Mouse (Mus musculus): ENCODE results near the gene Gan. TPM values are rescaled to one million over a fixed set of nuclear protein-coding genes. Genes with fewer than 3 reads are reported as not detected.

Gene Gan
- polyA plus RNA-seq, 1 experiment from 2014 or later = 2.4 TPM

GRCm38 (mm10) chr8:117166515-117166914 is 8.6 kb downstream of the Gan start:
- H3K4me3 ChIP-seq = no peak overlapping the region
- peaks cover 4% of the 10 kb centered on the region; the same call in 1 of the 2 replicates for H3K36me3 ChIP-seq
- no peaks in the 10 kb centered on the region for H3K27me3 ChIP-seq (ENCODE audit: low read depth, poor library complexity, severe bottlenecking)
- H3K9me3 ChIP-seq (replicated peaks) = no peaks in the 10 kb centered on the region
- no peak overlapping the region for H3K27ac ChIP-seq (replicated peaks)
- DNase-seq (ENCODE audit: low spot score) = no peak
- WGBS = 84% methylated on average over 2 of the region's 2 CpGs
- H3K4me1 ChIP-seq = no peaks in the 10 kb centered on the region

- DNase-seq (ENCODE audit: low spot score) = no peak
- H3K4me3 ChIP-seq = no peak overlapping the region
- no peaks in the 10 kb centered on the region for H3K9me3 ChIP-seq (replicated peaks)
- 85% methylated on average over 8 of the region's 8 CpGs for WGBS
- H3K27ac ChIP-seq (replicated peaks) = no peak overlapping the region
- H3K27me3 ChIP-seq (ENCODE audit: low read depth, poor library complexity, severe bottlenecking) = no peaks in the 10 kb centered on the region
- no peaks in the 10 kb centered on the region for H3K4me1 ChIP-seq
- peaks cover 4% of the 10 kb centered on the region; the same call in 1 of the 2 replicates for H3K36me3 ChIP-seq
Observed at GRCm38 (mm10) chr8:117167243-117167883, 9.4 kb downstream of the Gan start.

GRCm38 (mm10) chr8:117168378-117168777 is 10.4 kb downstream of the Gan start:
- WGBS = 88% methylated on average over 9 of the region's 9 CpGs
- H3K27me3 ChIP-seq (ENCODE audit: low read depth, poor library complexity, severe bottlenecking) = no peaks in the 10 kb centered on the region
- no peaks in the 10 kb centered on the region for H3K9me3 ChIP-seq (replicated peaks)

GRCm38 (mm10) chr8:117171826-117172225 is 13.9 kb downstream of the Gan start:
- 89% methylated on average over 3 of the region's 3 CpGs for WGBS
- no peaks in the 10 kb centered on the region for H3K27me3 ChIP-seq (ENCODE audit: low read depth, poor library complexity, severe bottlenecking)
- DNase-seq (ENCODE audit: low spot score) = no peak
- no peak overlapping the region for H3K4me3 ChIP-seq
- peaks cover 14% of the 10 kb centered on the region for H3K36me3 ChIP-seq
- no peaks in the 10 kb centered on the region for H3K4me1 ChIP-seq
- no peaks in the 10 kb centered on the region for H3K9me3 ChIP-seq (replicated peaks)
- H3K27ac ChIP-seq (replicated peaks) = no peak overlapping the region

More at GRCm38 (mm10) chr8:117168378-117168777, 10.4 kb downstream of the Gan start:
- no peaks in the 10 kb centered on the region for H3K4me1 ChIP-seq
- no peak overlapping the region for H3K4me3 ChIP-seq
- H3K27ac ChIP-seq (replicated peaks) = no peak overlapping the region
- H3K36me3 ChIP-seq = peaks cover 4% of the 10 kb centered on the region; the same call in 1 of the 2 replicates
- DNase-seq (ENCODE audit: low spot score) = no peak

GRCm38 (mm10) chr8:117172904-117173303 is 15.0 kb downstream of the Gan start:
- H3K4me3 ChIP-seq = no peak overlapping the region

GRCm38 (mm10) chr8:117173690-117174089 is 15.8 kb downstream of the Gan start:
- Histone ChIP-seq H3K27ac (replicated peaks) (no peak overlapping the region), H3K9me3 (replicated peaks) (no peaks in the 10 kb centered on the region), H3K4me3 (no peak overlapping the region), H3K36me3 (peaks cover 13% of the 10 kb centered on the region), H3K27me3 (ENCODE audit: low read depth, poor library complexity, severe bottlenecking) (no peaks in the 10 kb centered on the region), H3K4me1 (no peaks in the 10 kb centered on the region)
- no peak for DNase-seq (ENCODE audit: low spot score)
- WGBS = 82% methylated on average over 3 of the region's 3 CpGs

More at GRCm38 (mm10) chr8:117172904-117173303, 15.0 kb downstream of the Gan start:
- WGBS = 72% methylated on average over 7 of the region's 7 CpGs
- no peak for DNase-seq (ENCODE audit: low spot score)
- Histone ChIP-seq H3K9me3 (replicated peaks) (no peaks in the 10 kb centered on the region), H3K4me1 (no peaks in the 10 kb centered on the region), H3K36me3 (peaks cover 14% of the 10 kb centered on the region), H3K27me3 (ENCODE audit: low read depth, poor library complexity, severe bottlenecking) (no peaks in the 10 kb centered on the region), H3K27ac (replicated peaks) (no peak overlapping the region)

GRCm38 (mm10) chr8:117174536-117174935 is 16.6 kb downstream of the Gan start:
- no peaks in the 10 kb centered on the region for H3K4me1 ChIP-seq
- H3K4me3 ChIP-seq = no peak overlapping the region
- WGBS = 92% methylated on average over 5 of the region's 5 CpGs
- H3K27ac ChIP-seq (replicated peaks) = no peak overlapping the region
- DNase-seq (ENCODE audit: low spot score) = no peak
- H3K36me3 ChIP-seq = peaks cover 9% of the 10 kb centered on the region
- no peaks in the 10 kb centered on the region for H3K9me3 ChIP-seq (replicated peaks)
- no peaks in the 10 kb centered on the region for H3K27me3 ChIP-seq (ENCODE audit: low read depth, poor library complexity, severe bottlenecking)

- H3K4me1 ChIP-seq = no peaks in the 10 kb centered on the region
- no peaks in the 10 kb centered on the region for H3K9me3 ChIP-seq (replicated peaks)
- no peak for DNase-seq (ENCODE audit: low spot score)
- 94% methylated on average over 5 of the region's 5 CpGs for WGBS
- no peaks in the 10 kb centered on the region for H3K27me3 ChIP-seq (ENCODE audit: low read depth, poor library complexity, severe bottlenecking)
- no peak overlapping the region for H3K27ac ChIP-seq (replicated peaks)
- H3K4me3 ChIP-seq = no peak overlapping the region
- H3K36me3 ChIP-seq = peaks cover 9% of the 10 kb centered on the region
Observed at GRCm38 (mm10) chr8:117176308-117176707, 18.4 kb downstream of the Gan start.

GRCm38 (mm10) chr8:117177236-117177635 is 19.3 kb downstream of the Gan start:
- Histone ChIP-seq H3K27me3 (ENCODE audit: low read depth, poor library complexity, severe bottlenecking) (no peaks in the 10 kb centered on the region), H3K4me3 (no peak overlapping the region), H3K9me3 (replicated peaks) (no peaks in the 10 kb centered on the region), H3K36me3 (peaks cover 9% of the 10 kb centered on the region), H3K4me1 (no peaks in the 10 kb centered on the region), H3K27ac (replicated peaks) (no peak overlapping the region)
- 87% methylated on average over 7 of the region's 7 CpGs for WGBS
- DNase-seq (ENCODE audit: low spot score) = no peak

DNA sequence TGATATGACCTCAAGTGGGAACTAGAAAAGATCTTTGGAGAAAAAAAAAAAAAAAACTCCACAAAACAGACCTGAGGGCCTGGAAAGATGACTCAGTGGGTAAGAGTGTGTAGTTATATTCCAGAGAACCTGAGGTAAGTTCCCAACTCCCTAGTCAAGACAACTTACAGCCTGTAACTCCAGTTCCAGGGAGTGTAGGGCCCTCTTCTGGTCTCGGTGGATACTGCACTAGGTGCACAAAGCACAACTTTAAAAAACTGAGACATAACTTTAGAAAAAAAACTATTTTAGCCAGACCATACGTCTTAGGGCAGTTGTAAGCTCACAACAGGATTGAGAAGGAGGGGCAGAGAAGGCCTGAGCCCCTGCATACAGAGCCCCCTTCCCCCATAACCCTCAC is 20.1 kb downstream of the Gan start:
- no peaks in the 10 kb centered on the region for H3K9me3 ChIP-seq (replicated peaks)
- H3K36me3 ChIP-seq = peaks cover 9% of the 10 kb centered on the region
- no peaks in the 10 kb centered on the region for H3K4me1 ChIP-seq
- no peak for DNase-seq (ENCODE audit: low spot score)
- WGBS = 86% methylated on average over 2 of the region's 2 CpGs
- H3K4me3 ChIP-seq = no peak overlapping the region
- no peak overlapping the region for H3K27ac ChIP-seq (replicated peaks)
- no peaks in the 10 kb centered on the region for H3K27me3 ChIP-seq (ENCODE audit: low read depth, poor library complexity, severe bottlenecking)

DNA sequence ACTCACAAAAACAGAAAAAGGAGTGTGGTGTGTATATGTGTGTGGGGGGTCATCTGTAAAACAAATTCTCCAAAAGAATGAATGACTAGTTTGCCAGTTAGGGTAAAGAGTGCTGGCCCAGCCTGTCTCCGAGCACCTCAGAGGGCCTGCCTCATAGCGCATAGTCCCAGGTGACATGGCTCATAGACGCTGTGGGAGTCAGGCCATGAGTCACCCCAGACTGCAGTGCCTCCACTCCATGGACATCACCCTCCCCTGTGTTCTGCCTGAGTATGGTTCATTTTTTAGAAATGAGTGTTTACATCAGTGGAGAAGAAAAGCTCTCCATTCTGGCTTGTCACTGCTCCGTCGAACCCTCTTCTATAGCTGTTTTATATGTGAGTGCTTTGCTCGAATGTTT is 20.7 kb downstream of the Gan start:
- no peak overlapping the region for H3K27ac ChIP-seq (replicated peaks)
- 92% methylated on average over 6 of the region's 6 CpGs for WGBS

GRCm38 (mm10) chr8:117182746-117183145 is 24.8 kb downstream of the Gan start:
- H3K9me3 ChIP-seq (replicated peaks) = no peaks in the 10 kb centered on the region

More for the DNA sequence above, 20.7 kb downstream of the Gan start:
- H3K9me3 ChIP-seq (replicated peaks) = no peaks in the 10 kb centered on the region
- no peak for DNase-seq (ENCODE audit: low spot score)
- H3K4me1 ChIP-seq = no peaks in the 10 kb centered on the region
- H3K4me3 ChIP-seq = no peak overlapping the region
- peaks cover 13% of the 10 kb centered on the region for H3K36me3 ChIP-seq
- H3K27me3 ChIP-seq (ENCODE audit: low read depth, poor library complexity, severe bottlenecking) = no peaks in the 10 kb centered on the region

GRCm38 (mm10) chr8:117183664-117184377 is 25.9 kb downstream of the Gan start:
- Histone ChIP-seq H3K9me3 (replicated peaks) (no peaks in the 10 kb centered on the region), H3K27me3 (ENCODE audit: low read depth, poor library complexity, severe bottlenecking) (no peaks in the 10 kb centered on the region), H3K4me3 (no peak overlapping the region), H3K4me1 (no peaks in the 10 kb centered on the region), H3K27ac (replicated peaks) (no peak overlapping the region), H3K36me3 (peaks cover 47% of the 10 kb centered on the region)
- DNase-seq (ENCODE audit: low spot score) = no peak
- 95% methylated on average over 8 of the region's 8 CpGs for WGBS

More at GRCm38 (mm10) chr8:117182746-117183145, 24.8 kb downstream of the Gan start:
- DNase-seq (ENCODE audit: low spot score) = no peak
- no peak overlapping the region for H3K27ac ChIP-seq (replicated peaks)
- no peaks in the 10 kb centered on the region for H3K27me3 ChIP-seq (ENCODE audit: low read depth, poor library complexity, severe bottlenecking)
- no peaks in the 10 kb centered on the region for H3K4me1 ChIP-seq
- H3K4me3 ChIP-seq = no peak overlapping the region
- peaks cover 36% of the 10 kb centered on the region for H3K36me3 ChIP-seq
- WGBS = 96% methylated on average over 4 of the region's 4 CpGs

All from midbrain, embryonic 10.5 days (tissue).